Mouse (Mus musculus) ZHBTc4 (cell line): ENCODE results near the gene Uhrf2.

Experiments used
- DNase-seq: peaks from one replicate; pipeline ENCODE4 v3.0.0-alpha.2; 2011; ENCODE audit warnings: low read depth, low spot score

Uhrf2 gene

GRCm38 (mm10) chr19:30118344-30119312, 88.3 kb downstream of the Uhrf2 start:
- DNase-seq, result no peak

- no peak for DNase-seq
These were observed 94.8 kb downstream of the Uhrf2 start for GRCm38 (mm10) chr19:30124999-30125669.

- DNase-seq, result no peak
These were observed 95.4 kb downstream of the Uhrf2 start for GRCm38 (mm10) chr19:30125670-30126059.

- peak; percentile 26 for DNase-seq
These were observed 97.9 kb downstream of the Uhrf2 start for GRCm38 (mm10) chr19:30128177-30128576.

GRCm38 (mm10) chr19:30136308-30136707, 106.0 kb downstream of the Uhrf2 start:
- DNase-seq, result no peak
